Mouse (Mus musculus) thymus, adult 2 months (tissue): ENCODE measurements around the gene Zfp786.

ENCODE experiments used
- CTCF ChIP-seq: fragments of 200-500 bp; IDR thresholded peaks from 2 replicates; pipeline ENCODE4 v1.5.1; 2012; ENCODE audit warnings: mild to moderate bottlenecking, control low read depth, low read length, moderate library complexity, borderline replicate concordance; ENCODE audit not compliant: control insufficient read depth, poor library complexity, insufficient read depth; ENCODE audit errors: extremely low read depth
- POLR2A ChIP-seq: fragments of 200-500 bp; IDR thresholded peaks from 2 replicates; pipeline ENCODE4 v1.6.1; 2012; ENCODE audit warnings: mild to moderate bottlenecking, low read length, control low read depth, moderate library complexity; ENCODE audit not compliant: control insufficient read depth, poor library complexity, insufficient read depth; ENCODE audit errors: extremely low read depth

DNA sequence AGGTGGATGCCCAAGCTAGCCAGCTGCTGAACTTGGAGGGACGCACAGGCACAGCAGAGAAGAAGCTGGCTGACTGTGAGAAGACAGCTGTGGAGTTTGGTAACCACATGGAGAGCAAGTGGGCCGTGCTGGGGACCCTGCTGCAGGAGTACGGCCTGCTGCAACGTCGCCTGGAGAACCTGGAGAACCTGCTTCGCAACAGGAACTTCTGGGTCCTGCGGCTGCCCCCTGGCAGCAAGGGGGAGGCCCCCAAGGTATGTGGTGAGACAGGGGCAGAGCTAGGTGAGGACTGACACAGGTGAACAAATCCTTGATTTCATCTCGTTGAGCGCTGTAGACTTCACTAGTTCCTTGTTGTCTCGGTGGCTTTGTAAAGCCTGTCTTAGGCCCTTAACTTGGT is 49.5 kb upstream of the Zfp786 start:
- TF ChIP-seq POLR2A: no peak
- TF ChIP-seq CTCF: no peak
